In the genomic region with DNA sequence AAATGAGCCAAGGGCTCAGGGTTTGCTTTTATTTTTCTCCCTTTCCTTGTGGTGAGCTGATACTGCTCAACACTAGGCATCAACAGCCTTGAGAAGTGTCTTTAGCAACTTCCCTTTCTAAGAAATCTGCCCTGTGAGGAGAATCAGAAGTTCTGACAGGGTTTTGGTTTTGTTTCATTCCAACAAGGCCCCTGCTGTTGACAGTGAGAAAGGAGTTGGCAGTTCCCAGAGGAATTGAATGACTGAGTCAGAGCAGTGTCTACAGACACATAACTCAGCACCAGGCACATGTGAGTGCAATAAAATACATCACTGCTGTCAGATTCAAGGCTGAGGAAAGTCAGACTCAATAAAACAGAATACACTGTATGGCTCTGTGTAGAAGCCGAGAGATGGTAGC, we compare ENCODE assay signal across 12 mouse cellular contexts. TPM values are rescaled to one million over a fixed set of nuclear protein-coding genes. Genes with fewer than 3 reads are reported as not detected.
DNase-seq lines count a peak whose midpoint lies in the region; ATAC-seq and TF ChIP-seq lines count a peak whose summit lies in the region.
"Had no signal": no experiment of that assay in that cellular context is flagged by ENCODE, and none has a peak within 500 bp of the region (broad histone marks: within the 10 kb centered on the region; RNA-seq: fewer than 3 reads in every experiment).

No protein-coding gene starts in this region.

- H3K4me1 ChIP-seq in midbrain, postnatal 0 days (ENCODE audit: insufficient read depth, low read length), result 0 out of 2 replicates have a peak, but pooled peaks cover 2% of the 10 kb centered on the region
- H3K4me1 ChIP-seq in midbrain, embryonic 11.5 days (ENCODE audit: control insufficient read depth, insufficient read depth, low read length), result no peaks in the 10 kb centered on the region
- peaks cover 3% of the 10 kb centered on the region; the same call in 1 of the 2 replicates for H3K4me1 ChIP-seq in stomach, postnatal 0 days (replicated peaks; ENCODE audit: control insufficient read depth, insufficient read depth)
- H3K4me1 ChIP-seq: limb, embryonic 12.5 days had no signal

- no peak overlapping the region for H3K9ac ChIP-seq in midbrain, postnatal 0 days (replicated peaks; ENCODE audit: low read length, poor library complexity, severe bottlenecking)
- no peak overlapping the region for H3K9ac ChIP-seq in midbrain, embryonic 11.5 days (ENCODE audit: low read length)
- H3K9ac ChIP-seq in stomach, postnatal 0 days (ENCODE audit: low read length), result no peak overlapping the region
- H3K9ac ChIP-seq: limb, embryonic 12.5 days had no signal

- H3K36me3 ChIP-seq in midbrain, postnatal 0 days (ENCODE audit: insufficient read depth, low read length), result no peaks in the 10 kb centered on the region
- H3K36me3 ChIP-seq in midbrain, embryonic 11.5 days (ENCODE audit: control insufficient read depth, insufficient read depth, low read length), result no peaks in the 10 kb centered on the region
- no peaks in the 10 kb centered on the region for H3K36me3 ChIP-seq in stomach, postnatal 0 days (ENCODE audit: control insufficient read depth, insufficient read depth, low read length)
- H3K36me3 ChIP-seq: limb, embryonic 12.5 days had no signal

- H3K27ac ChIP-seq in gastrocnemius, adult 2 months, result peak overlapping the region; percentile 66
- no peak overlapping the region for H3K27ac ChIP-seq in midbrain, postnatal 0 days (ENCODE audit: low read depth, low read length)
- no peak overlapping the region for H3K27ac ChIP-seq in midbrain, embryonic 11.5 days (ENCODE audit: low read depth, low read length)
- H3K27ac ChIP-seq in stomach, postnatal 0 days (replicated peaks), result peak overlapping the region; percentile 58
- H3K27ac ChIP-seq: limb, embryonic 12.5 days had no signal

- H3K4me2 ChIP-seq in midbrain, postnatal 0 days (ENCODE audit: low read depth, low read length, poor library complexity, severe bottlenecking), result no peak overlapping the region
- H3K4me2 ChIP-seq in midbrain, embryonic 11.5 days, result no peak overlapping the region
- H3K4me2 ChIP-seq in stomach, postnatal 0 days (replicated peaks; ENCODE audit: low read depth), result no peak overlapping the region
- H3K4me2 ChIP-seq: limb, embryonic 12.5 days had no signal

- H3K9me3 ChIP-seq in midbrain, postnatal 0 days (ENCODE audit: low read length), result no peaks in the 10 kb centered on the region
- no peaks in the 10 kb centered on the region for H3K9me3 ChIP-seq in midbrain, embryonic 11.5 days (ENCODE audit: control insufficient read depth, low read length)
- H3K9me3 ChIP-seq in stomach, postnatal 0 days (ENCODE audit: control insufficient read depth, low read length), result no peaks in the 10 kb centered on the region

- WGBS in midbrain, postnatal 0 days, result 83% methylated on average over 1 of the region's 1 CpGs
- WGBS in midbrain, embryonic 11.5 days, result 90% methylated on average over 1 of the region's 1 CpGs
- WGBS in stomach, postnatal 0 days, result 44% methylated on average over 1 of the region's 1 CpGs

- no peak overlapping the region for H3K4me3 ChIP-seq in gastrocnemius, adult 2 months
- H3K4me3 ChIP-seq in midbrain, postnatal 0 days (ENCODE audit: low read depth, low read length), result no peak overlapping the region
- no peak overlapping the region for H3K4me3 ChIP-seq in midbrain, embryonic 11.5 days (ENCODE audit: low read depth, low read length)
- no peak overlapping the region for H3K4me3 ChIP-seq in stomach, postnatal 0 days (ENCODE audit: low read depth, low read length)
- H3K4me3 ChIP-seq: limb, embryonic 12.5 days; myocyte had no signal

- no peaks in the 10 kb centered on the region for H3K27me3 ChIP-seq in midbrain, postnatal 0 days (ENCODE audit: insufficient read depth, low read length)
- H3K27me3 ChIP-seq in midbrain, embryonic 11.5 days (ENCODE audit: control insufficient read depth, insufficient read depth, low read length), result no peaks in the 10 kb centered on the region
- no peaks in the 10 kb centered on the region for H3K27me3 ChIP-seq in stomach, postnatal 0 days (ENCODE audit: control insufficient read depth, insufficient read depth, low read length)
- H3K27me3 ChIP-seq: limb, embryonic 12.5 days had no signal

- TF ChIP-seq CTCF in gastrocnemius, adult 2 months (IDR thresholded peaks at IDR 0.05), result no peak
- no peak for TF ChIP-seq CTCF in midbrain, postnatal 0 days (IDR thresholded peaks at IDR 0.05)
- TF ChIP-seq CTCF in stomach, postnatal 0 days (IDR thresholded peaks at IDR 0.05; ENCODE audit: low read depth), result no peak

- DNase-seq in gastrocnemius, adult 2 months, result no peak
- no peak for DNase-seq in gastrocnemius, postnatal 10 days
- peak; percentile 26 for DNase-seq in midbrain, postnatal 0 days (ENCODE audit: low spot score)
- no peak for DNase-seq in midbrain, embryonic 11.5 days (ENCODE audit: low spot score, missing footprints)
- peak; percentile 38 for DNase-seq in induced T-regulatory cell, adult 2 months (ENCODE audit: low read depth)
- DNase-seq in stomach, postnatal 0 days (ENCODE audit: low spot score), result no peak
- no peak for DNase-seq in right cerebral cortex, postnatal 14 days
- no peak for DNase-seq in right cerebral cortex, postnatal 25 days
- DNase-seq: cerebellum, adult 9-10 months; kidney, adult 9 months had no signal

- ATAC-seq in midbrain, postnatal 0 days (ENCODE audit: low FRiP score), result no peak
- no peak for ATAC-seq in midbrain, embryonic 11.5 days (ENCODE audit: low FRiP score)
- ATAC-seq in stomach, postnatal 0 days (ENCODE audit: low FRiP score, low TSS enrichment), result peak; percentile 60; the same call in 1 of the 2 replicates

- TF ChIP-seq EP300 in stomach, postnatal 0 days (optimal IDR thresholded peaks at IDR 0.05), result no peak

- intact Hi-C loops in gastrocnemius, adult 2 months (cut with DNase I), result no loop called here

RNA-seq across cellular contexts. Expression of a gene that starts 16.0 kb away (rescaled TPM):
- 1 to 10 TPM; 7.6 to 9.1 TPM for total RNA-seq in gastrocnemius, adult 2 months (2021)
- 1 to 10 TPM; 7.0 to 7.6 TPM for total RNA-seq in gastrocnemius, postnatal 10 days (2021)
- total RNA-seq in midbrain, postnatal 0 days (2014; rRNA removed), result 3.3 and 8.3 TPM in 2 replicates
- 1.5 and 1.7 TPM in 2 replicates for polyA plus RNA-seq in midbrain, postnatal 0 days (2015; fragmentation: Nextera tagmentation; extraction: Ambion mirVana)
- polyA plus RNA-seq in midbrain, embryonic 11.5 days (2014; fragmentation: Nextera tagmentation; extraction: Ambion mirVana), result 1.9 and 2.1 TPM in 2 replicates
- polyA plus RNA-seq in stomach, postnatal 0 days (2015; fragmentation: Nextera tagmentation; extraction: Ambion mirVana), result 4.5 and 4.9 TPM in 2 replicates

RNA-seq across cellular contexts. Expression of a gene that starts 36.3 kb away (rescaled TPM):
- total RNA-seq in gastrocnemius, adult 2 months (2021), result 10 to 100 TPM in 1 of 2 experiments, 1 to 10 TPM in 1; 9.6 to 11.0 TPM
- total RNA-seq in gastrocnemius, postnatal 10 days (2021), result 1 to 10 TPM; 6.3 TPM
- 1.8 and 2.9 TPM in 2 replicates for total RNA-seq in midbrain, postnatal 0 days (2014; rRNA removed)
- 15.8 and 18.7 TPM in 2 replicates for polyA plus RNA-seq in midbrain, postnatal 0 days (2015; fragmentation: Nextera tagmentation; extraction: Ambion mirVana)
- polyA plus RNA-seq in midbrain, embryonic 11.5 days (2014; fragmentation: Nextera tagmentation; extraction: Ambion mirVana), result 12.9 and 14.4 TPM in 2 replicates
- polyA plus RNA-seq in stomach, postnatal 0 days (2015; fragmentation: Nextera tagmentation; extraction: Ambion mirVana), result 9.0 and 9.3 TPM in 2 replicates

Comparison
In these comparisons a context has a peak if more than half of its experiments do, and no peak if none do; other contexts are left out.
1. DNase-seq: peak in midbrain, postnatal 0 days (single experiment) and induced T-regulatory cell, adult 2 months (single experiment); none in gastrocnemius, adult 2 months (single experiment), gastrocnemius, postnatal 10 days (single experiment), midbrain, embryonic 11.5 days (single experiment), stomach, postnatal 0 days (single experiment), right cerebral cortex, postnatal 14 days (single experiment) and right cerebral cortex, postnatal 25 days (single experiment).
2. H3K27ac ChIP-seq: peak in gastrocnemius, adult 2 months (single experiment) and stomach, postnatal 0 days (single experiment); none in midbrain, postnatal 0 days (single experiment) and midbrain, embryonic 11.5 days (single experiment).